Mouse (Mus musculus): ENCODE results near the gene Gstcd. TPM values are rescaled to one million over a fixed set of nuclear protein-coding genes. Genes with fewer than 3 reads are reported as not detected.
A peak's percentile ranks its signal among the peaks of the same experiment; 100 is the strongest.

The Gstcd gene
- polyA plus RNA-seq (2014; fragmentation: Nextera tagmentation; extraction: Ambion mirVana): 9.3 and 10.5 TPM in 2 replicates

GRCm38 (mm10) chr3:133091664-133092273 lies at the start of gene Gstcd, which contains the start of gene Ints12:
Gstcd (minus strand) TSS chr3:133092033.
Ints12 (plus strand) TSS chr3:133091840.
- WGBS: under 1% methylated on average over 53 of the region's 53 CpGs
- Histone ChIP-seq H3K4me3 (ENCODE audit: low read depth, low read length) (peak within 1 kb of the TSS; percentile 89), H3K4me2 (ENCODE audit: low read depth, low read length) (peak within 1 kb of the TSS; percentile 68)

DNA sequence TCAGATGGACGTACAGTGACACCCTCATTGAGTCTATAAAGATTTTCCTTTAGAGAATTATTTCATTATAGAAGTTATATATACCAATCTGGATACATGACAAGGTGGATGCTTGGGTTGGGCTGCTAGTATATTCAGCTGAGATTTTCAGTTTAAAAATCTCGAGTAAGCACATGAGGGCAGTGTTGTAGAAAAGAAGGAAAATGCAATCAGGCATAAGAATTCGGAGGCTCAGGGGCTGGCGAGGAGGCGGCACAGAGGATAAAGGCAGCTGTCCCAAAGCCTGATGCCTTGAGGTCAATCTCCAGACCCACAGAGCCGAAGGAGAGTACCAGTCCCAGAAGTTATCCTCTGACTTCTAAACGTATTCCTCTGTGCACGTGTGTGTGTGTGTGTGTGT lies 40.8 kb upstream of the Gstcd start:
- no peak overlapping the region for H3K27ac ChIP-seq (replicated peaks; ENCODE audit: low read depth, low read length)
- H3K4me2 ChIP-seq (ENCODE audit: low read depth, low read length): no peak overlapping the region
- H3K27me3 ChIP-seq (ENCODE audit: control insufficient read depth, insufficient read depth, low read length): no peaks in the 10 kb centered on the region
- no peak overlapping the region for H3K4me3 ChIP-seq (ENCODE audit: low read depth, low read length)
- no peak for ATAC-seq (replicated peaks; ENCODE audit: insufficient number of reproducible peaks, low FRiP score, low TSS enrichment, low read depth)
- H3K36me3 ChIP-seq (replicated peaks; ENCODE audit: control insufficient read depth, insufficient read depth, low read depth, low read length): no peaks in the 10 kb centered on the region
- no peak for DNase-seq (ENCODE audit: low spot score)
- no peak overlapping the region for H3K9ac ChIP-seq (replicated peaks; ENCODE audit: low read length)
- H3K9me3 ChIP-seq (replicated peaks; ENCODE audit: control insufficient read depth, low read length): no peaks in the 10 kb centered on the region
- WGBS: 76% methylated on average over 8 of the region's 8 CpGs
- no peaks in the 10 kb centered on the region for H3K4me1 ChIP-seq (ENCODE audit: control insufficient read depth, insufficient read depth, low read length)

More at GRCm38 (mm10) chr3:133091664-133092273, at the start of gene Gstcd, which contains the start of gene Ints12:
- ATAC-seq (replicated peaks; ENCODE audit: insufficient number of reproducible peaks, low FRiP score, low TSS enrichment, low read depth) (peak; percentile 97), DNase-seq (ENCODE audit: low spot score) (peak; percentile 97)
- peak within 1 kb of the TSS; percentile 99 for H3K9ac ChIP-seq (replicated peaks; ENCODE audit: low read length)
- no peaks in the 10 kb centered on the region for H3K4me1 ChIP-seq (ENCODE audit: control insufficient read depth, insufficient read depth, low read length)
- no peaks in the 10 kb centered on the region for H3K27me3 ChIP-seq (ENCODE audit: control insufficient read depth, insufficient read depth, low read length)
- peak within 1 kb of the TSS; percentile 100 for H3K27ac ChIP-seq (replicated peaks; ENCODE audit: low read depth, low read length)
- no peaks in the 10 kb centered on the region for H3K36me3 ChIP-seq (replicated peaks; ENCODE audit: control insufficient read depth, insufficient read depth, low read depth, low read length)
- H3K9me3 ChIP-seq (replicated peaks; ENCODE audit: control insufficient read depth, low read length): no peaks in the 10 kb centered on the region

- no peak overlapping the region for H3K4me2 ChIP-seq (ENCODE audit: low read depth, low read length)
- 92% methylated on average over 5 of the region's 5 CpGs for WGBS
- H3K36me3 ChIP-seq (replicated peaks; ENCODE audit: control insufficient read depth, insufficient read depth, low read depth, low read length): no peaks in the 10 kb centered on the region
- no peak overlapping the region for H3K4me3 ChIP-seq (ENCODE audit: low read depth, low read length)
- no peaks in the 10 kb centered on the region for H3K4me1 ChIP-seq (ENCODE audit: control insufficient read depth, insufficient read depth, low read length)
- H3K27ac ChIP-seq (replicated peaks; ENCODE audit: low read depth, low read length): no peak overlapping the region
- DNase-seq (ENCODE audit: low spot score) (no peak), ATAC-seq (replicated peaks; ENCODE audit: insufficient number of reproducible peaks, low FRiP score, low TSS enrichment, low read depth) (no peak)
- no peaks in the 10 kb centered on the region for H3K9me3 ChIP-seq (replicated peaks; ENCODE audit: control insufficient read depth, low read length)
- no peaks in the 10 kb centered on the region for H3K27me3 ChIP-seq (ENCODE audit: control insufficient read depth, insufficient read depth, low read length)
- no peak overlapping the region for H3K9ac ChIP-seq (replicated peaks; ENCODE audit: low read length)
These were observed 39.5 kb upstream of the Gstcd start for GRCm38 (mm10) chr3:133131372-133131771.

DNA sequence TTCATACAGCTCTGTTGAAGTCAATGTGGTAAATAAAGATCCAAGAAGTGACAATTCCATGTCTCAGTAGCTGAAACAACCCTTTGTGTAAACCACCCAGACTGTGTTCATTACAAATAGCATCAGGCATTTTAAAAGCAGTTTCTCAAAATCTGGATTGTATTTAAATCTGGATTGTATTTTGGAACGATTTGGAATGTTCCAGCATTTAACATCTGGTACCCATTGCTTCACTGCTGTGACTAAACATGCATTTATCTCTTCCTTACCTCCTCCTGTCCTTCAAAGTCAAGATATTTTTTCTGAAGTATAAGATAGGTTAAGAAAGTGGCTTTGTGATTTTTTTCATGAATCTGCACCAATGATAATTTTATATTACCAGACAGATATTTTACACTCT lies 21.4 kb upstream of the Gstcd start:
- H3K4me1 ChIP-seq (ENCODE audit: control insufficient read depth, insufficient read depth, low read length): no peaks in the 10 kb centered on the region
- peaks cover 3% of the 10 kb centered on the region for H3K36me3 ChIP-seq (replicated peaks; ENCODE audit: control insufficient read depth, insufficient read depth, low read depth, low read length)
- WGBS: 26% methylated on average over 1 of the region's 1 CpGs
- no peak overlapping the region for H3K4me3 ChIP-seq (ENCODE audit: low read depth, low read length)
- DNase-seq (ENCODE audit: low spot score) (peak; percentile 67), ATAC-seq (replicated peaks; ENCODE audit: insufficient number of reproducible peaks, low FRiP score, low TSS enrichment, low read depth) (no peak)
- no peaks in the 10 kb centered on the region for H3K9me3 ChIP-seq (replicated peaks; ENCODE audit: control insufficient read depth, low read length)
- no peak overlapping the region for H3K27ac ChIP-seq (replicated peaks; ENCODE audit: low read depth, low read length)
- no peaks in the 10 kb centered on the region for H3K27me3 ChIP-seq (ENCODE audit: control insufficient read depth, insufficient read depth, low read length)
- H3K4me2 ChIP-seq (ENCODE audit: low read depth, low read length): no peak overlapping the region
- H3K9ac ChIP-seq (replicated peaks; ENCODE audit: low read length): no peak overlapping the region

GRCm38 (mm10) chr3:133111741-133112140 lies 19.9 kb upstream of the Gstcd start:
- no peak overlapping the region for H3K9ac ChIP-seq (replicated peaks; ENCODE audit: low read length)
- H3K9me3 ChIP-seq (replicated peaks; ENCODE audit: control insufficient read depth, low read length): no peaks in the 10 kb centered on the region
- no peak for ATAC-seq (replicated peaks; ENCODE audit: insufficient number of reproducible peaks, low FRiP score, low TSS enrichment, low read depth)
- H3K4me3 ChIP-seq (ENCODE audit: low read depth, low read length): no peak overlapping the region
- 39% methylated on average over 2 of the region's 2 CpGs for WGBS
- H3K27ac ChIP-seq (replicated peaks; ENCODE audit: low read depth, low read length): no peak overlapping the region
- H3K4me1 ChIP-seq (ENCODE audit: control insufficient read depth, insufficient read depth, low read length): no peaks in the 10 kb centered on the region
- H3K27me3 ChIP-seq (ENCODE audit: control insufficient read depth, insufficient read depth, low read length): no peaks in the 10 kb centered on the region
- peaks cover 3% of the 10 kb centered on the region for H3K36me3 ChIP-seq (replicated peaks; ENCODE audit: control insufficient read depth, insufficient read depth, low read depth, low read length)
- H3K4me2 ChIP-seq (ENCODE audit: low read depth, low read length): no peak overlapping the region
- DNase-seq (ENCODE audit: low spot score): peak; percentile 58

GRCm38 (mm10) chr3:133109844-133110243 lies 18.0 kb upstream of the Gstcd start:
- H3K36me3 ChIP-seq (replicated peaks; ENCODE audit: control insufficient read depth, insufficient read depth, low read depth, low read length): peaks cover 3% of the 10 kb centered on the region
- H3K9me3 ChIP-seq (replicated peaks; ENCODE audit: control insufficient read depth, low read length): no peaks in the 10 kb centered on the region
- DNase-seq (ENCODE audit: low spot score) (no peak), ATAC-seq (replicated peaks; ENCODE audit: insufficient number of reproducible peaks, low FRiP score, low TSS enrichment, low read depth) (no peak)
- no peak overlapping the region for H3K4me3 ChIP-seq (ENCODE audit: low read depth, low read length)
- 94% methylated on average over 4 of the region's 4 CpGs for WGBS
- no peak overlapping the region for H3K9ac ChIP-seq (replicated peaks; ENCODE audit: low read length)
- no peak overlapping the region for H3K4me2 ChIP-seq (ENCODE audit: low read depth, low read length)
- H3K27ac ChIP-seq (replicated peaks; ENCODE audit: low read depth, low read length): no peak overlapping the region
- H3K27me3 ChIP-seq (ENCODE audit: control insufficient read depth, insufficient read depth, low read length): no peaks in the 10 kb centered on the region
- no peaks in the 10 kb centered on the region for H3K4me1 ChIP-seq (ENCODE audit: control insufficient read depth, insufficient read depth, low read length)

- 91% methylated on average over 4 of the region's 4 CpGs for WGBS
- no peaks in the 10 kb centered on the region for H3K27me3 ChIP-seq (ENCODE audit: control insufficient read depth, insufficient read depth, low read length)
- ATAC-seq (replicated peaks; ENCODE audit: insufficient number of reproducible peaks, low FRiP score, low TSS enrichment, low read depth): no peak
- H3K27ac ChIP-seq (replicated peaks; ENCODE audit: low read depth, low read length): no peak overlapping the region
- H3K4me2 ChIP-seq (ENCODE audit: low read depth, low read length): no peak overlapping the region
- peaks cover 3% of the 10 kb centered on the region for H3K36me3 ChIP-seq (replicated peaks; ENCODE audit: control insufficient read depth, insufficient read depth, low read depth, low read length)
- H3K4me1 ChIP-seq (ENCODE audit: control insufficient read depth, insufficient read depth, low read length): no peaks in the 10 kb centered on the region
- no peak overlapping the region for H3K4me3 ChIP-seq (ENCODE audit: low read depth, low read length)
- H3K9ac ChIP-seq (replicated peaks; ENCODE audit: low read length): no peak overlapping the region
- no peak for DNase-seq (ENCODE audit: low spot score)
- no peaks in the 10 kb centered on the region for H3K9me3 ChIP-seq (replicated peaks; ENCODE audit: control insufficient read depth, low read length)
These were observed 16.9 kb upstream of the Gstcd start for GRCm38 (mm10) chr3:133108731-133109130.

DNA sequence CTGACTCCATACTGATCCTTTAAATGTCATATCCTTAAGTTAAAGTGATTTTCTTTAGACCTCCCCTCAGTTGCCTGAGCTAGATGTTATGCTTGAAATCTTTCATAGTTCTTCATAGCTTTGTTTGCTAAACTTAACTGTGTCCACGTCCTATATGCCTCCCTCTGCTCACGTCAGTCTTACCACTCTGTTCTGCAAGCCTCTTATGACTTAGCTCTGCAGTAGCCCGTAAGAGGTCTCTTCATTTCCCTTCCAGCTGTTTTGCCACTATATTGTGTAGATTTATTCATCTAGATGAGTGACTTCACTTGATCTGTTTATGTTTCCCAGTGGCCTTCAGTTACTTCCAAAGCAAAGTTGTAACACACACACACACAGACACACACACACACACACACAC lies 12.6 kb upstream of the Gstcd start:
- no peak overlapping the region for H3K9ac ChIP-seq (replicated peaks; ENCODE audit: low read length)

More for the DNA sequence above, 12.6 kb upstream of the Gstcd start:
- Histone ChIP-seq H3K9me3 (replicated peaks; ENCODE audit: control insufficient read depth, low read length) (no peaks in the 10 kb centered on the region), H3K27me3 (ENCODE audit: control insufficient read depth, insufficient read depth, low read length) (no peaks in the 10 kb centered on the region), H3K4me1 (ENCODE audit: control insufficient read depth, insufficient read depth, low read length) (no peaks in the 10 kb centered on the region), H3K4me3 (ENCODE audit: low read depth, low read length) (no peak overlapping the region), H3K4me2 (ENCODE audit: low read depth, low read length) (no peak overlapping the region), H3K36me3 (replicated peaks; ENCODE audit: control insufficient read depth, insufficient read depth, low read depth, low read length) (peaks cover 8% of the 10 kb centered on the region), H3K27ac (replicated peaks; ENCODE audit: low read depth, low read length) (no peak overlapping the region)
- WGBS: 94% methylated on average over 3 of the region's 3 CpGs
- no peak for DNase-seq (ENCODE audit: low spot score)
- ATAC-seq (replicated peaks; ENCODE audit: insufficient number of reproducible peaks, low FRiP score, low TSS enrichment, low read depth): no peak

Data from embryonic facial prominence, embryonic 11.5 days (tissue).